ENCODE assay signal across 8 mouse cellular contexts in genomic region chr14:45996760-45997159, GRCm38 (mm10).
DNase-seq lines count a peak whose midpoint lies in the region; ATAC-seq and TF ChIP-seq lines count a peak whose summit lies in the region.

No protein-coding gene starts in this region.

- no peak overlapping the region for H3K9ac ChIP-seq in embryonic facial prominence, embryonic 11.5 days (replicated peaks; ENCODE audit: low read length)
- no peak overlapping the region for H3K9ac ChIP-seq in lung, embryonic 15.5 days

- H3K36me3 ChIP-seq in embryonic facial prominence, embryonic 11.5 days (replicated peaks; ENCODE audit: control insufficient read depth, insufficient read depth, low read depth, low read length), result no peaks in the 10 kb centered on the region
- H3K36me3 ChIP-seq in embryonic facial prominence, embryonic 10.5 days (replicated peaks), result no peaks in the 10 kb centered on the region
- H3K36me3 ChIP-seq in lung, embryonic 15.5 days, result no peaks in the 10 kb centered on the region

- intact Hi-C loops in gastrocnemius, adult 2 months (cut with DNase I), result no loop called here

- no peak overlapping the region for H3K27ac ChIP-seq in embryonic facial prominence, embryonic 11.5 days (replicated peaks; ENCODE audit: low read depth, low read length)
- no peak overlapping the region for H3K27ac ChIP-seq in embryonic facial prominence, embryonic 10.5 days (replicated peaks)
- no peak overlapping the region for H3K27ac ChIP-seq in lung, embryonic 15.5 days
- no peak overlapping the region for H3K27ac ChIP-seq in gastrocnemius, adult 2 months

- H3K4me2 ChIP-seq in embryonic facial prominence, embryonic 11.5 days (ENCODE audit: low read depth, low read length), result no peak overlapping the region
- H3K4me2 ChIP-seq in lung, embryonic 15.5 days, result no peak overlapping the region

- H3K4me3 ChIP-seq in embryonic facial prominence, embryonic 11.5 days (ENCODE audit: low read depth, low read length), result no peak overlapping the region
- no peak overlapping the region for H3K4me3 ChIP-seq in embryonic facial prominence, embryonic 10.5 days
- H3K4me3 ChIP-seq in lung, embryonic 15.5 days, result no peak overlapping the region
- H3K4me3 ChIP-seq in gastrocnemius, adult 2 months, result no peak overlapping the region

- ATAC-seq in embryonic facial prominence, embryonic 11.5 days (replicated peaks; ENCODE audit: insufficient number of reproducible peaks, low FRiP score, low TSS enrichment, low read depth), result no peak; the same call in 1 of the 2 replicates
- ATAC-seq in lung, embryonic 15.5 days (ENCODE audit: borderline replicate concordance, extremely low read depth, low FRiP score, low TSS enrichment), result peak; percentile 43

- WGBS in embryonic facial prominence, embryonic 11.5 days, result 56% methylated on average over 5 of the region's 5 CpGs
- whole genome bisulfite sequencing in embryonic facial prominence, embryonic 10.5 days, result 66% methylated on average over 5 of the region's 5 CpGs
- WGBS in lung, embryonic 15.5 days, result 8% methylated on average over 5 of the region's 5 CpGs

- H3K9me3 ChIP-seq in embryonic facial prominence, embryonic 11.5 days (replicated peaks; ENCODE audit: control insufficient read depth, low read length), result no peaks in the 10 kb centered on the region
- no peaks in the 10 kb centered on the region for H3K9me3 ChIP-seq in embryonic facial prominence, embryonic 10.5 days
- H3K9me3 ChIP-seq in lung, embryonic 15.5 days, result no peaks in the 10 kb centered on the region

- H3K27me3 ChIP-seq in embryonic facial prominence, embryonic 11.5 days (ENCODE audit: control insufficient read depth, insufficient read depth, low read length), result no peaks in the 10 kb centered on the region
- 0 out of 2 replicates have a peak, but pooled peaks cover 7% of the 10 kb centered on the region for H3K27me3 ChIP-seq in embryonic facial prominence, embryonic 10.5 days (replicated peaks; ENCODE audit: low read depth, poor library complexity, severe bottlenecking)
- H3K27me3 ChIP-seq in lung, embryonic 15.5 days, result no peaks in the 10 kb centered on the region

- H3K4me1 ChIP-seq in embryonic facial prominence, embryonic 11.5 days (ENCODE audit: control insufficient read depth, insufficient read depth, low read length), result no peaks in the 10 kb centered on the region
- H3K4me1 ChIP-seq in embryonic facial prominence, embryonic 10.5 days, result peaks cover 22% of the 10 kb centered on the region
- H3K4me1 ChIP-seq in lung, embryonic 15.5 days, result peaks cover 28% of the 10 kb centered on the region

- DNase-seq in embryonic facial prominence, embryonic 11.5 days (ENCODE audit: low spot score), result peak; percentile 51
- DNase-seq in embryonic facial prominence, embryonic 10.5 days (ENCODE audit: low spot score), result no peak
- peak; percentile 6 for DNase-seq in MN1 (ENCODE audit: low spot score)
- DNase-seq in heart, postnatal 4 days, result peak; percentile 60
- DNase-seq in spleen, postnatal 36 days (ENCODE audit: low spot score in 2 of 2), result no peak
- no peak for DNase-seq in thymus, postnatal 4 days
- DNase-seq in gastrocnemius, adult 2 months, result no peak

- TF ChIP-seq CTCF in gastrocnemius, adult 2 months (IDR thresholded peaks at IDR 0.05), result no peak

Comparison
In these comparisons a context has a peak if more than half of its experiments do, and no peak if none do; other contexts are left out.
1. DNase-seq: peak in embryonic facial prominence, embryonic 11.5 days (single experiment), MN1 (single experiment) and heart, postnatal 4 days (single experiment); none in embryonic facial prominence, embryonic 10.5 days (single experiment), spleen, postnatal 36 days (0 of 2), thymus, postnatal 4 days (single experiment) and gastrocnemius, adult 2 months (single experiment).